Mouse (Mus musculus) granulocyte monocyte progenitor cell, adult 5-6 weeks (primary cell): Measurements from ENCODE around the gene Clcn3. TPM values are rescaled to one million over a fixed set of nuclear protein-coding genes. Genes with fewer than 3 reads are reported as not detected.
"Not testable (repeated sequence)": the region's sequence is repeated elsewhere in the genome, so short reads cannot be mapped to it uniquely, and the experiment has no call there.

Source experiments
- ATAC-seq: replicated peaks from 2 replicates; pipeline ENCODE4 v1.8.0; 2016; ENCODE audit warnings: mild to moderate bottlenecking, moderate TSS enrichment, inconsistent platforms; ENCODE audit not compliant: poor library complexity, severe bottlenecking
- total RNA-seq, 2 experiments: library from RNA; stranded (forward) in 1 of 2; stranded (reverse) in 1 of 2; fragments of 200-712, 200-1000 nt in 1 of 2; fragments of >200 nt in 1 of 2; fragmentation: Nextera tagmentation in 1 of 2; gene quantifications; 2 replicates each; pipeline ENCODE4 v1.2.3; 2014 to 2017

The Clcn3 gene
- total RNA-seq (2014; fragmentation: Nextera tagmentation) (14.8 and 19.5 TPM in 2 replicates), total RNA-seq (2017) (26.7 and 28.8 TPM in 2 replicates)

DNA sequence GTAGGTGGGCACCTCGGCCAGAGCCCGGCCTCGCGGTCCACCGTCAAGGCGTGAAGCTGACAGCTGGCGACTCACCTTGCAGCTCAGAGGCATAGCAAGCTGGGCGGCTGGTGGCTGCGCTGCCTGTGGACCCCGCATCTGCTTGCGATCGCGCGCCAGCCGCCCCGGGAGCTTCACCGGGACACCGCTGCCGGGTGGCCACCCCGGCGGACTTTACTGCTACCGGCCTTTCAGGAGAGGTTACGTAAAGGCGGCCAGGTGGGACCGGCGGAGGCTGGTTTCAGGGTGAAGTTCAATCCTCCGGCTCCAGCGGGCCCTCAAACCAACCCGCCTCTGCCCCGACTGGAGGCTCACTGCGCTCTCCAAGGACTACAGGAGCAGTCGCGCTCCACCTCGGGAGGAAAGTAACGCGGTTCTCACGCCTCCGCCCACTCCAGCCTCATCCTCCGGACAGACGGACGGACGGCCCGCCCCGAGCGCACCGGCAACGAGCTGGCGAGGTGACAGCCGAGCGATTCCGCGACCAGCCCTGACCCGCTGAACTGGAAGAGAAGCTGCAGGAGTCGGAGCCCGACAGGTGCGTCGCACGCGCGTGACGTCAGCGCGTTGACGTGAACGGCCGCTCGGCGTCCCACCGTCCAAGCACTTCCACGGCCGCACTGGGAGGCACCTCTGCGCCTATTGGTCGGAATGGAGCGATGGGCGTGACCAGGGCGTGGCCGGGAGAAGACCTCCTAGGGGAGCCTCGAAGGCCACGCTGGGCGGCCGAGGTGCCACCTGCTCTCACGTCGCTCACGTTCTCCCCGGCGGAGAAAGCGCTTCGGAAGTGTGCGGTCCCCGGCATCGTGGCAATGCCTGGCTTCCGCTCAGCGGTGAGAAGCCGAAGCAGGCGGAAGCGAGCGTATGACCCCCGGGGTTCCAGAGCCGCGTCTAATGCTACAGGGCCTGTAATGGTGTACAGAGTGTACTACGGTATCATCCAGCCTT lies at the start of gene Clcn3:
Gene Clcn3 (minus strand): TSS at position 600 of the 987 bp plus-strand sequence.
- peak; percentile 90 for ATAC-seq

DNA sequence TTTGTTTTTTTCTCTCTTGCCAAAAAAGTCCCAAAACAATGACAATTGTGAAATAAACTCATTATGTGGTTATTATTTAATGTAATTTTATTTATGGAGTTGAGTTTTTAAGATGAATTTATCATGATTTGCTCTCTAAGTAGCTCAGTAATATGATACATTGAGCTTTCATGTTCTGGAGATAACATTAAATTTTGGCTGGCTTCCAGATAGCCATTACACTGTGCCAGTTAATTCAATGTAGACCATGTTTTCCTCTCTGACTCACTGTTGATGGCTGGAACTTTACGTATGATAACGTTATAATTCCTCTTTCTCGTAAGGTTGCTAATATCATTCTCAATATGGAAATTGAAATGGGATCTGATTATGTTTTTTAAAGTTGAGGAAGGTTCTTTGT lies 13.4 kb upstream of the Clcn3 start:
- ATAC-seq = no peak

DNA sequence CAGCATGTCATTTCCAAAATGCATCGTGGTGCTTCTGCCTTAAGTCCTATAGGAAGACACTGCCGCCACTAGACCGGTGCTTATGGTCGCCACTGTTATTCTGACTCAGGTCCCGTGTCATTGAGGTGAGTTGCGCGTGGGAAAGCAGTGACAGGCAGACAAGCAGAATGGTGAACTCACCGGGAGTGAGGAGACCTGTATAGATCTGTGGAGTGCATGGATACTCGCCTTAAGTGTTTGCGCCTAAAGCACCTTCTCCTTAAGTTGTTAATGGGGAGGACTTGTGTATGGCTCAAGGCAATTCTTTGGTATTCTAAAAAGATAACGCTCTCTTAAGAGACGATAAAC lies 10.5 kb upstream of the Clcn3 start:
- no peak for ATAC-seq

DNA sequence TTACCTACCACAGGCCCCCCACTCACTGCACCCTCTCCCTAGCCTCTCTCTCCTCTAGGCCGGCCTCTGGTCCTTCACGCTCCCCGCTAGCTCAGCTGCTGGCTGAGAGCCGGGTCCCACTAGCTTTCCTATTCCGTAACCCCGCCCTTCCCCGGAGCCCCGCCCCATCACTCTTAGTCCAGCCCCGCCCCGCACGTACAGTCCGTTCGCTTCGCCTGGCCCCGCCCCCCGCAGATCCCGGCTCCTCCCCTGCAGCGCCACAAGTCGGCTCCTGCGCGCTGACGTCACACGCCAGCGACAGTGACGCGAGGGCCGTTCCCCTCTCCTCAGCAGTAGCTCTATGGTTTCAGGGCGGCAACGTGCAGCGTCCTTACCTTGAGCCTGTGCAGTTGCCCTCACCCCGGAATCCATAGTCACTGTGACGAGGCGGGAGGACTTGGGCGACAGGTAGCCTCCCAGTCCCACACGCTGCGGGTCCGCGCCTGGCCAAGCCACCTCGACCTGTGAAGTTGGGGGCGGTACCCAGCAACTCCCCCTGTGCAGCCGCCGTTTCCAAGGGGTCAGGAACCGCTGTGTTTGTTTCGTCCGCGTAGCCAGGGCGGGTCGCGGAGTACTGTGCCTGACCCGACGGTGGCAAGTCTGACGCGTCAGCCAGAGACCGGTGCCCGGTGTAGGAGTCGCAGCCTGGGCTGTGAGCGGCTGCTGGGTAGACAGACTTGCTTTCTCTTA lies 10.0 kb upstream of the Clcn3 start, which contains the start of gene Nek1:
Gene Nek1 (plus strand): TSS at position 286 of the 729 bp plus-strand sequence.
- peak; percentile 89 for ATAC-seq

DNA sequence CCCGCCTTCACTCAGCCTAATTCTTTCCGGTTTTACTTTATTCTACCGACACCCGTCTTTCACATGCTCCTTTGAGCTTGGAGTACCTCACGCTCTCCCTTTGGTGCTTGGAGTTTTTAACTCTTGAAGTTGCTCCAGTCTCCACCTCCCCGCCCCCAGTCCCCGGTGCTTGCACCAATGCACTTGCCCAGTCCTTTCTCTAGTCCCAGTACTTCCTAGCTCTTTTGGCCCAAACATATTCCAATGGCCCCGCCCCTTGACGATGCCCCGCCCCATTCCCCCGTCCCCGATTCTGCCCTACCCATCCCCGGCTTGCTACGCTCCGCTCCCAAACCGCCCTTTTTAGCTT lies 9.4 kb upstream of the Clcn3 start:
- peak; percentile 72 for ATAC-seq

DNA sequence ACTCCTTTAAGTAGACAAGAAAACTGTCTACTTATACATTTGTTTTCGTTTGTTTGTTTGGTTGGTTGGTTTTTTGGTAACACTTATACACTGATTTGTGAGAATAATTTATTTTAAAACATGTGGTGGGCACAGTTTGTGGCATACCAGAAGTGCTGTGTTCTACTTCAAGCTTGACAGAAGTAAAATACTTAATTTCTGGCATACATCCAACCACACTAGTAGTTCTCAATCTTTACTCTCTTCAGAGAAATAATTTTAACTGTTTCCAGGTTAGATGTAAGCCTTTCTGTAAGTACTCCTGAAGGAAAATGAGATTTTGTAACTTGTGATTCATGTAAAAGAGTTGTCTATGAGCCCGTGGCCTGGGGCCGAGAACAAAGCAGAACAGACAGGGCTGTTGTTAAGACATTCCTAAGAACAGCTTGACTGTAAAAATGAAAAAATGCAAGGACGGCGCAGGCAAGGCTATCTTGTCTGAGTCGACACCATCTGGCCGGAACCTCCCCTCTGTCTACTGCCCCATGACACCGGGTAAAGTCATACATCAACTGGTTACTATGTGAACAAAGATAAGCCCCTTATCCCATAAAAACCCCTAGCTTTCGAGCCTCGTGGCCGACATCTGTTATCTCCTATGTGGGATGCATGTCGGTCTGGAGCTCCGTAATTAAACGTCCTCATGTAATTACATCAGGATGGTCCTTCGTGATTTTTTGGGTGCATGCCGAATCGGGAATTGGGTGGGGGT lies 1.3 kb upstream of the Clcn3 start:
- ATAC-seq = not testable (repeated sequence)

DNA sequence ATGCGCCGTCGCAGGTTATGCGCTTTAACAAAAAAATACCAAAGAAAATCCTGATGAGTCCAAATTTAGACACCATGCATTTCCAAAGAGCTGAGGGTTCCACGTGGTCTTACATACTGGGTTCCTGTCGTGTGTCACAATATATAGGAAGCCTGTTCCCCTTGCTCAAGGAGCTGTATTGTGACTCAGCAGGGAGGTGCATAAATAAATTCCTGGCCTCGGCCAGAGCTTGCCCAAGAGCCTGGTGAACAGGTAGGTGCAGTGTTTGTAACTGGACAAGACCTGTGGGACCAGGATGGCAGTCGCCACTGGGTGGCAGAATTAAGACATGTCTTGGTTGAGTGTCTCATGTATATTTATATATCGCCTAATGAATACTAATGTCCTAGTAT lies 584 bp upstream of the Clcn3 start:
- ATAC-seq = peak; percentile 76

DNA sequence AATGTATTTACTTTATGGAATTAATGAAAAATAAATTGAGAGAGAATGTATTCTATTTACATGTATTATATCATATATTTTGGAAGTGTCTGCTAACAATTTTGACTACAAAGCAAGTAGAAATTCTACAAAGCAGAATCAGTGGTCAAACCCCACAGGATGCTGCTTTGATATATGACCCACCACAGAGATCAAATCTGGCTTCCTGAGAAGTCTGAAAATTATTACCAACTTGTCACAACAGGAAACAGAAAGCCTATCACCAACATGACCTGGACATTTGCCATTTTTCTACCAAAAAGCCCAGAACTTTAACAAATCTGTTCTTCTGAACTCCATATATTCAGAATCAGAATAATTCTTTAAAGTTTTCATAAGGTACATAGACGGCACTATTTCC lies 1.7 kb downstream of the Clcn3 start:
- no peak for ATAC-seq

DNA sequence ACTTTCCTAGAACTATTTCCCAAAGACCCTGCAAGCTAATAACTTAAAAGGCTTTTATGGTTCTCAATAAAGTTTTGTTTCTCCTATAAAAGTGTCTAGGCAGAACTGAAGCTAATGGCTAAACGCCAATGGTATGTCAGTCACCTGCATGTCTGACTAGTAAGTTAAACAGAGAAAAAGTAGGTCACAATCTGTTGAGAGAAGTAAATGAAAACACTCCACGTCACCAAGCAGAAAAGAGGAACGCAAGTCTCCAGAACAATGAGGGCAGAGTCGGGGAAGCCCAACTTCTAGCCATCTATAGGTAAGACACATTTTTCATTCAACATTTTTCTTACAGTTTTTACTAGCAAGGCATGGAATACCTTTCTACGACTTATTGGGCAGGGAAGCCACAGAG lies 4.6 kb downstream of the Clcn3 start:
- ATAC-seq = no peak

DNA sequence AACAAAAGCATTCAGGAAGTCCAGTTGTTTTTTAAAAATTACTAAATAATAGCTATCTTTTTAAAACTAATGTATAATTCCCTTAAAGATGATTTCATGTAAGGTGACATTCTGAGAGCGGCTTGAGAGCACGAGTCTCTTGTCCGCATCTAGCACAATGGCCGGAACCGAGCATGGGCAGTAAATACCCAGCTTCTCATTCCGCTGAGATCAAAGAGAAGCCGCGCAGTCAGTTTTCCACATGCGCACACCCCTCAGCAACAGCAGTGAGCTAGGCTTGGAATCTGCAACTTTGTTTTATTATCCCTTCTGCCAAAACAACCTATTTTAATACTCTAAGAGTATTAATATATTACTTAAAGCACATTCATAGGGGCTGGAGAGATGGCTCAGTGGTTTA lies 6.3 kb downstream of the Clcn3 start:
- no peak for ATAC-seq

DNA sequence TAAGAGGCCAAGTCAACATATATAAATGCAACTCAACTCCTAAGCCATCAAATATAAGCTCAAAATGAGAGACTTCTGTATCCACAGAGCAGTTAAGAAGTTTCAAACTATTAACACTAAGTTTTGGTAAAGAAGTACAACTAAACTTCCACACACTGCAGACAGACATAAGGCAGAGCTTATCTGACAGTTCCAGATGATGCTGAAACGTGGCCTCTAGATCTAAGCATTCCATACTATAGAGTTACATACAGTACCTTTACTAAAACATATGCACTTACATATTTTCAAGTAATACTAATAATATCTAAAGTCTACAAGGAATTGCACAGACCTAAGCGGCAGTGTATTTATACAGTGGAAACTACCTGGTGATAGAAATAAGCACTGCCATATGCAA lies 8.3 kb downstream of the Clcn3 start:
- ATAC-seq = no peak

DNA sequence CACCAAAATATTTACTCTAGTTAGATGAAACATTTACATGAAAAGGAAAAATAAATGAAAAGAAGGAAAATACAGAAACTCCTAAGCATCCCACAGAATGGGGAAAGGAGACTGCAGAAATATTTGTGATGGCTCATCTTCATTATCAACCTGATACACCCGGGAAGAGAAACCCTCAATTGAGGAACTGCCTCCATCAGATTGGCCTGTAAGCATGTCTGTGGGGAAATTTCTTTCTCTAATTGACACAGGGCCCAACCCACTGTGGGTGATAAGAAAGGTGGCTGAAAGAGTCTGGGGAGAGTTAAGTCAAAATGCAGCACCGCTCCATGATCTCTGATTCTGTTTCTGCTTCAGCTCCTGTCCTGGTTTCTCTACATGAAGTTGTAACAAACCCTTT lies 9.7 kb downstream of the Clcn3 start:
- peak; percentile 77 for ATAC-seq

DNA sequence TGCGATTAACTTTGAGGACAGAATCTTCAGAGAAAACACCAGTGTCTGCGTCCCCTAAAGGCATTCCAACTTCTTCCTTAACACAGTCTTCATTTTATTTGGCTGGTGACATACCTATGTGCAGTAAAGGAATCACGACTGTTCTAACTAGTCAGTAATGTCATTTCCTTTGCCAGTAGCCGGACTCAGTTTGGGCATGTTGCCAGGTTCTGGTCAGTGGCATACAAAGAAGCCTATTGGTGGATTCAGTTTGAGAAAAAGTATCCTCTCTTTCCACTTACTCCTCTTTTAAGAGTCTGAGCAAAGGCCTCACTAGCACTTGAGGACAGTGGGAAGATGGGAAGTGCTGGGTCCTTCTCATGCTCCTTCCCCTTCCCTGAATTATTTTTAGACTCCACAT lies 11.3 kb downstream of the Clcn3 start:
- ATAC-seq = no peak

DNA sequence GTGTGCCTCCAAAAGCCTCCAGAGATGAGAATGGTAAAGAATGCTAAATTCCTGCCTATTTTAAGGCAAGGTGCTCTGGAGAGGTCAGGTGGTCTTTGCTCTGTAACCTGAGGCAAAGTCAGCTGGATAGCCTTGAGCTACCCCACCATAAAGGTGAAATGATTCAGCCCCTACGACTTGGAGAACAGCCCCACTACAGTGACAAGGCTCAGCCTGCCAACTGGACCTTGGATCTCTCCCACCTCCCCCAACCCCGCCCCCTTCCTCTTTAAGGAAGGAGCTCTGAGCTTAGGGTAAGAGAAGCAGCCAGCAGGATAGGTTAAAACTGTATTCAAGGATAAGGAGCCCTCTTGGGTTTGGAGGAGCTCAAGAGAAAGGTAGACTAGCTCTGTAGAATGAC lies 14.0 kb downstream of the Clcn3 start:
- no peak; the same call in 1 of the 2 replicates for ATAC-seq

DNA sequence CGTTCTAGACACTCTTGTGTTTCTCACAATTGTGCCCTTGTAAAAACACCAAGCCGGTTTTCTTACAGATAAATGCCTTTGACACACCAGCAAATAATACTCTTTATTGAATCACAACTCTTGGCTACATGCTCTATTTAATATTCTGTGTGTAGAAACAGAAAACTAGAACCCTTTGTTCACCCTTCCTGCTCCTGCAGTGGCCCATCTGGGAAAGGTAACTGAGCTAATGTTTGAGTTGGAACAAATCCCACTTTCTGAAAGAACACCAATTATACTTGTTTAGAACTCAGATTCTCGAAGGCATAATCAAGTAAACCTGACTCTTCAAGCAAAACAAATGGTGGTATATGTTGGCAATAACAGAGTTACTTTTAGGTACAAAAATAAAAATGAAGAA lies 17.4 kb downstream of the Clcn3 start:
- ATAC-seq = no peak

DNA sequence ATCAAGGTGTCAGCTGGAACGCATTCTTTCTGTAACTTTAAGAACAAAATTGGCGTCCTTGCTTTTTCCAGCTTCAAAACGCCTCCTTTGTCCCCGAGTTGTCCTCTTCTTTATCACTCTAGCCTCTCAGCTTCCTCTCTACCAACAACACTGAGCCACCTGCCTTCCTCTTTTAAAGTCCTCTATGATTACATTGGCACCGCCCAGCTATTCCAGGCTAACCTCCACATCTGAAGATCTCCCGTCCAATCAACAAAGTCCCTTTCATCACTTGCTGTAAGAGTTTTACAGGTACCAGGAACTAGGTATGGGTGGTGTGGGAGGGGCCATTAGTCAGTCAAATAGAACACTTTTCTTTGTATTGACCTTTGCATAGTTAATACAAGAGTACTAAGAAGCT lies 17.8 kb downstream of the Clcn3 start:
- ATAC-seq = no peak

DNA sequence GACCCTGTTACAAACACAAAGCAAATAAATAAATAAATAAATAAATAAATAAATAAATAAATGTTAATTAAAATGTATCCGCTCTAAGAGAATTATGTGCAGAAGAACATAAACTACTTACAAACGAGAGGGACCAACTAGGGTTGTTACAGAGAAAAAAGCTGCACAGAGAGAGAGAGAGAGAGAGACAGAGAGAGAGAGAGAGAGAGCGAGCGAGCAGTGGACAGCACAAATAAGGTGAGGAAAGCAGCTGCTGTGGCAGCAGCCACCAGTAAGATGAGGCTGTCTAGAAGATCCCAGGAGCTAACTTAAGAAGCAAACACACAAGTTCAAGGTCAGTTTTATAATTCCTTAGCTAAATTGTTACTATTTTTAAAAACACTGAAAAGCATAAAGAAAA lies 18.6 kb downstream of the Clcn3 start:
- ATAC-seq = no peak

DNA sequence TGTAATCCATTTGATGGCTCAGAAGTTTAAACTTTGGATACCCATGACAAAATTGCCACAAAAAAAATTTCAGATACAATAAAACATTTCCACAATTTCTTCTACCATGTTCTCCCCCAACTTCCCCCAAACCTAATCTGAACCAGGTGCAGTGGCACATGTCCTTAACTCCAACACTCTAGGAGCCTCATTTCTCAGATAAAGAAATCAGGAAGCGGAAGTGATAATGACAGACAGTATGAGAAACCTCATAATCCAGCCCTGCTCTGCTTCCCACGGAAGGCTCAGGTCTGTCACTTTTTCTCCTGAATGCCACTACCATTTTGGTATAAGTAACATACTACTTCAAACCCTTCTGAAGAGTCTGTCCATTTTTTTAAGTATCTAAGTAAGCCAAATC lies 19.2 kb downstream of the Clcn3 start:
- ATAC-seq = peak; percentile 46

DNA sequence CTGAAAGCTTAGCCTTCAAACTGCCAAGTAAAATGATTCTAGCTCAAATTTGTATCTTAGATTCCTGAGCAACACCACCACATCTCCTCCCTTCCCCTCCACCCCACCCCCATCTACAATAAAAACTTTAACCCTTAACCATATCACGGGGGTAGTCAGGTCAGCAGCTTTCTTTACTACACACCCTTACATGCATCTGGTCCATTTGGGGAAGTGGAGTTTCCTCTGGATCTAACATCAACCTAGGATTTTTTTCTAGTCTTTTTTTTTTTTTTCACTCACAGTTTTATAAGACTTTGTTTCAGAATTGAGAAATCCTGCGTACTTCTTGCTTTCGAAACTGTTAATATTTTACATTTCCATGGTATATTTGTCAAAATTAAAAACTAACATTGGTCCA lies 20.3 kb downstream of the Clcn3 start:
- ATAC-seq = peak; percentile 94

DNA sequence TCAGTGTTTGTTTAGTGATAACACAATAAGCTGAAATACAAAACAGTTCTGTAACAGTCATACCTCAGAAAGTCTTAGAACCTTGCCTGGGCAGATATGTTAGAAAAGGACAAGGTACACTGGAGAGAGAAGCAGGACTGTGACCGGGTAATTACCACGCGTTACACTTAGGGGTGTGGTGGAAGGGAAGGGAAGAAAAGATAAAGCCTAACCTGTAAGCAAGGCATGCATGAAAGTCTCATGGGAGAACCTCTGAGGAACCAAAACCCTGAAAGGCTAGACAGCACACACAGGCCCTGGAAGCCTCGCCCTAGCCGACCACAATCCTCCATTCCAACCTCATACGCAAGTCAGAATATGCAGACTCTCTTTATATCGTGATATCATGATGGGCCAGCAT lies 26.3 kb downstream of the Clcn3 start:
- no peak for ATAC-seq
